Mouse (Mus musculus): ENCODE data around the gene Cyp3a13.
"Not testable (repeated sequence)": the region's sequence is repeated elsewhere in the genome, so short reads cannot be mapped to it uniquely, and the experiment has no call there.

Gene Cyp3a13

GRCm38 (mm10) chr5:137921532-137921931 lies at the start of gene Cyp3a13:
Cyp3a13 (minus strand) TSS chr5:137921619.
- in situ Hi-C loops (cut with MboI; ENCODE audit: low pct_unique_long_range_greater_than_20kb in 1 of 2, low sequenced_read_pairs in 2 of 2, unreplicated experiment in 1 of 2) = no loop called here

GRCm38 (mm10) chr5:137966492-137966891 lies 45.1 kb upstream of the Cyp3a13 start:
- in situ Hi-C loops (cut with MboI; ENCODE audit: low pct_unique_long_range_greater_than_20kb in 1 of 2, low sequenced_read_pairs in 2 of 2, unreplicated experiment in 1 of 2) = no loop called here

- in situ Hi-C loops (cut with MboI; ENCODE audit: low pct_unique_long_range_greater_than_20kb in 1 of 2, low sequenced_read_pairs in 2 of 2, unreplicated experiment in 1 of 2) = no loop called here
Measured at GRCm38 (mm10) chr5:137962945-137963344, 41.5 kb upstream of the Cyp3a13 start, which contains the start of gene Gjc3. Gjc3 (minus strand) TSS chr5:137963098.

GRCm38 (mm10) chr5:137956404-137956803 lies 35.0 kb upstream of the Cyp3a13 start:
- in situ Hi-C loops (cut with MboI; ENCODE audit: low pct_unique_long_range_greater_than_20kb in 1 of 2, low sequenced_read_pairs in 2 of 2, unreplicated experiment in 1 of 2) = loop anchor here in 1 of 2 experiments (5.0 kb wide), 1 partner anchor 64 kb away; no protein-coding TSS in a partner anchor

DNA sequence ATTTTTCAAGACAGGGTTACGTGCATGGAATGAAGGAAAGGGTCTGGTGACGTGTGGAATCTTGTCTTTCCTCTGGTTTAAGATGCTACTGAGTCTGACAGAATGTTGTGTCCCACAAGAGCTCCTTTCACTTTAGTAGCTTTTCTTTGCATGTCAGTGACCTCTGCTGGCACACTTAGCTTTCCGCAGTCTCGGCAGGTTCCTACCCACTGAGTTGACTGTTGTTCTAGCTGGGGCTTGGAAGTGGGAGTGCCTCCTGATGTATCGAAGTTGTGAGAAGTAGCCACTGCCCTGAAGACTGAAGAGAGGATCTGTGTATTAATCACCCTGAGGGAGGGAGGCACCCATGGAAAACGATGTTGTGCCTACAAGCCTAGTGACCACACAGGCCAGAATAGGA lies 29.8 kb upstream of the Cyp3a13 start:
- in situ Hi-C loops (cut with MboI; ENCODE audit: low pct_unique_long_range_greater_than_20kb in 1 of 2, low sequenced_read_pairs in 2 of 2, unreplicated experiment in 1 of 2) = no loop called here

- in situ Hi-C loops (cut with MboI; ENCODE audit: low pct_unique_long_range_greater_than_20kb in 1 of 2, low sequenced_read_pairs in 2 of 2, unreplicated experiment in 1 of 2) = no loop called here
Measured at GRCm38 (mm10) chr5:137947303-137947702, 25.9 kb upstream of the Cyp3a13 start.

DNA sequence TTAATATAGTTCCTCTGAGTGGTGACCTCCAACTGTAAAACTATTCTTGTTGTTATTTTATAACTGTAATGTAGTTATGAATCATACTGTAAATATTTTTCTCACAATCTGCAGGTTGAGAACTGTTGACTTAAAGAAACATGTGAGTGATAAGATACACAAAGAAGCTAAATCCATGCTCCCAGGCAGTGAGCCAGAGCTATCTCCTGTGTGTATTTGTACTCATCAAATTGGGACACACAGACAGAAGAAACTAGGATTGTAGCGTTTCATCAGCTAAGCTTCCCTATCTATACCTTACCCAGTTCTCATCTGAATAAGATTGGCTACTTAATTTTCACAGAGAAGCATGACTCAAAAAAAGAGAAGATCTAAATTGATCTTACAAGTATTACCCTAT lies 21.7 kb upstream of the Cyp3a13 start:
- in situ Hi-C loops (cut with MboI; ENCODE audit: low pct_unique_long_range_greater_than_20kb in 1 of 2, low sequenced_read_pairs in 2 of 2, unreplicated experiment in 1 of 2) = no loop called here

GRCm38 (mm10) chr5:137940948-137941347 lies 19.5 kb upstream of the Cyp3a13 start:
- in situ Hi-C loops (cut with MboI; ENCODE audit: low pct_unique_long_range_greater_than_20kb in 1 of 2, low sequenced_read_pairs in 2 of 2, unreplicated experiment in 1 of 2) = no loop called here

- in situ Hi-C loops (cut with MboI; ENCODE audit: low pct_unique_long_range_greater_than_20kb in 1 of 2, low sequenced_read_pairs in 2 of 2, unreplicated experiment in 1 of 2) = no loop called here
Measured at GRCm38 (mm10) chr5:137937238-137937637, 15.8 kb upstream of the Cyp3a13 start.

DNA sequence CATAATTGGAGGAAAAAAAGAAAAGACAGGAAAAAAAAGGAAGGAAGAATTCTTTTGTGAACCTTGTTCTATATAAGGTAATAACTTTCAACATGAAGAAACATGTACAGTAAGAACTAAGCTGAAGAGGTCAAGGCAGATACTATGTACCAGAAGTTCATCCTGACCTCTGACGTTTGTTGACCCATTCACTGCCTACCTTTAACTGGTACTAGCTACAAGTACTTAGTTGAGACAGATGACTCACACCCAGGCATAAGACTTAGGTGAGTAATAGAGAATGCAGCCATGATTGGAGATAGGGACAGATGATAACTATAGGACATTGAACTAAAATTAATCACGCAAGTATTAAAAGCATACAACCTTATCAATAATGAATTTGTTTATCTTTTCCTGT lies 15.1 kb upstream of the Cyp3a13 start:
- in situ Hi-C loops (cut with MboI; ENCODE audit: low pct_unique_long_range_greater_than_20kb in 1 of 2, low sequenced_read_pairs in 2 of 2, unreplicated experiment in 1 of 2) = no loop called here

DNA sequence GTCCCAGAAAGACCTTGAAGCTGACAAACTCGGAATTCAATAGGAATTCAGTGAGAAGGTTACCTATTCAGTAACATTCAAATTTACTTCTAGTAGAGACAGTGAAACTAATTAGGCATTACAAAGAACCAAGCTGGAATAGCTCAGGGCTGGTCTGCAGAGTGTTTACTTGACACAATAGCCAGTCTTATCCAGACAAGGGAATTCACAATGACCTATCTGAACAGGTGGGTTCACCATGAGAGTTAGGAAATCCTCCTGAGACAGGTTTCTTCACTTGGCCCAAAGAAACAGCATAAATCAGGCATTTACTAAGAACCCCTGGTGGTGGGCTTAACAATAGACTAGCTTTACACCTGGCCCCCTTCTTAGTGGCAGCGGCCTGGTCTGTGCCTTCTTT lies 12.5 kb upstream of the Cyp3a13 start:
- in situ Hi-C loops (cut with MboI; ENCODE audit: low pct_unique_long_range_greater_than_20kb in 1 of 2, low sequenced_read_pairs in 2 of 2, unreplicated experiment in 1 of 2) = not testable (repeated sequence)

DNA sequence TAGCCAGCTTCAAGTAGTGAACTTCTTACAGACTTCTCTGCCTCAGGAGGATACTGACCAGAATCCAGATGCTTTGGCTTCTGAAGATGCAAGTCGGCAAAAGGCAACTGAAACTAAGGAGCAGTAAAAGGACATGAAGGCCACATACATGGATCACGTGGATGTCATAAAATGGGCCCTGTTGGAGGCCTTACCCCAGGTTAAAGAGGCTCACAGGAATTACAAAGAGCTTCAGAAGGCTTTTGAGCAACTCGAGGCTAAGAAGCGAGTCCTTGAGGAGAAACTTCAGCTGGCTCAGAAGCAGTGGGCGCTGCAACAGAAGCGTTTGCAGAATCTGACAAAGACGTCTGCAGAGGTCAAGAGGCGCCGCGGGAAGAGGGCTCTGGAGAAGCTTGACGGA lies 7.0 kb upstream of the Cyp3a13 start:
- in situ Hi-C loops (cut with MboI; ENCODE audit: low pct_unique_long_range_greater_than_20kb in 1 of 2, low sequenced_read_pairs in 2 of 2, unreplicated experiment in 1 of 2) = no loop called here

DNA sequence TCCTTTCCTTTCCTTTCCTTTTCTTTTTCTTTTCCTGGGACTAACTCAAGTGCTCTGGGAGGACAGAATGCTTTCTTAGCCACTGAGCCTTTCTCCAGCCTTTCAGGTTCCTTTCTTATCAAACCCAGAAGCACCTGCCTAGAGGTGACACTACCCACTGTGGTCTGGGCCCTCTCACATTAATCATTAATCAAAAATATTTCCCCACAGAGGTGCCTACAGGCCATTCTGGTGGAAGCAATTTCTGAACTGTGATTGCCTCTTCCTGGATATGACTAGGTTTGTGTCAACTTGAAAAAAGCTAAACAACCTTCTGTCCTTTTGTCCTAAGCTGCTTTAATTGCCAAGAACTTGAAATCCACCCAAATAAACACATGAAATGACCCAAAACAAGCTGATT lies 752 bp upstream of the Cyp3a13 start:
- in situ Hi-C loops (cut with MboI; ENCODE audit: low pct_unique_long_range_greater_than_20kb in 1 of 2, low sequenced_read_pairs in 2 of 2, unreplicated experiment in 1 of 2) = no loop called here

GRCm38 (mm10) chr5:137915550-137915949 lies 5.9 kb downstream of the Cyp3a13 start:
- in situ Hi-C loops (cut with MboI; ENCODE audit: low pct_unique_long_range_greater_than_20kb in 1 of 2, low sequenced_read_pairs in 2 of 2, unreplicated experiment in 1 of 2) = no loop called here

- in situ Hi-C loops (cut with MboI; ENCODE audit: low pct_unique_long_range_greater_than_20kb in 1 of 2, low sequenced_read_pairs in 2 of 2, unreplicated experiment in 1 of 2) = no loop called here
Measured at GRCm38 (mm10) chr5:137914508-137914907, 6.9 kb downstream of the Cyp3a13 start.

GRCm38 (mm10) chr5:137909564-137910262 lies 11.7 kb downstream of the Cyp3a13 start:
- in situ Hi-C loops (cut with MboI; ENCODE audit: low pct_unique_long_range_greater_than_20kb in 1 of 2, low sequenced_read_pairs in 2 of 2, unreplicated experiment in 1 of 2) = no loop called here

- in situ Hi-C loops (cut with MboI; ENCODE audit: low pct_unique_long_range_greater_than_20kb in 1 of 2, low sequenced_read_pairs in 2 of 2, unreplicated experiment in 1 of 2) = loop anchor here in 1 of 2 experiments (10.0 kb wide), 1 partner anchor 237 kb away; no protein-coding TSS in a partner anchor
Measured at GRCm38 (mm10) chr5:137897812-137898211, 23.6 kb downstream of the Cyp3a13 start.

DNA sequence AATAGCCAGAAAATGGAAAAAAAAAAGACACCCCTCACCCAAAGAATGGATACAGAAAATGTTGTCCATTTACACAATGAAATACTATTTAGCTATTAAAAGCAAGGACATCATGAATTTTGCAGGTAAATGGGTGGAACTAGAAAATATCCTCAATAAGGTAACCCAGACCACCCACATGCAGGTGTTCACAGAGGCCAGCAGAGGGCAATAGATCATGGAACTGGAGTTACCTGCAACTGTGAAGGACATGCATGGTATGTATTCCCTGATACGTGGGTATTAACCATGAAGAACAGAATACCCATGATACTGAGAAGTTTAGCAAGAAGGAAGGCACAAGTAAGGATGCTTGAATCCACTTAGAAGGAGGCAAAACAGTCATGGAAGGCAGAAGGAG lies 28.5 kb downstream of the Cyp3a13 start:
- in situ Hi-C loops (cut with MboI; ENCODE audit: low pct_unique_long_range_greater_than_20kb in 1 of 2, low sequenced_read_pairs in 2 of 2, unreplicated experiment in 1 of 2) = loop anchor here (5.0 to 10.0 kb wide), 3 partner anchors 64 to 242 kb away; no protein-coding TSS in a partner anchor

DNA sequence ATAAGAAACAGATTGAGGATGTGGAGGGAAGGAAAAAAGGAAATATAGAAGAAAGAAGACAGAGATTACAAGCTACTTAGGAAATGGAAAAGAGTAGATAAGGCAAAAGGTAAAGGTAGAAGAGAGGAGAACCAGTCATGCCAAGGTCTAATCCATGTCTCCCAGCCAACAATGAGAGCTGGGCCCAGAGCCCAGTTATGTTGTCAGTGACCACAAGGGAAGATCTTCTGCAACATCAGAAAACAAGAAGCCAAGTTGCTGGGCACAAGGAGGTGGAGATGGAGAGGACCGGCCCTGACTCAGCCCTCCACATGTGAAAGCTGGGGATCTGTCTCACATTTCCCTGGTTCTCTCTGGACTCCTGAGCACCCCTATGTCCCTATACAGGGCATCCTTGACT lies 33.8 kb downstream of the Cyp3a13 start:
- in situ Hi-C loops (cut with MboI; ENCODE audit: low pct_unique_long_range_greater_than_20kb in 1 of 2, low sequenced_read_pairs in 2 of 2, unreplicated experiment in 1 of 2) = no loop called here

DNA sequence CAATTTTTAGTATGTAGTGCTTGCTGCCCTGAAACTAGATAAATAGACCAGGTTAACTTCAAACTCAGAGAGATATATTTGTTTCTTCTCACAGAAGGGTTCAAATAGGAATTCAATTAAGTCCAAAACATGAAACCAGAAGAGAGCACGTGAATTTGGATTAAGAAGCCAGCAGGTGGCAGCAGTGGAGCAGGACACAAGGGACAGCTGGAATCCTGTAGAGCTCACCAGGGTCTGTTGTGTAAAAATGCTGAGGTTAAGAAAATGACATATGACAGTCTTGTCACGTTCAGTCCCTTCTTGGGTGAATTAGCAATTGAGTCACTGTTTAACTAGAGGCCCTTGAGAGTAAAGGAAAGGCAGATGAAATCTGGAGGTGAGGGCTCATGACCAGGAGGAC lies 35.5 kb downstream of the Cyp3a13 start:
- in situ Hi-C loops (cut with MboI; ENCODE audit: low pct_unique_long_range_greater_than_20kb in 1 of 2, low sequenced_read_pairs in 2 of 2, unreplicated experiment in 1 of 2) = no loop called here

Data from mouse embryonic stem cell (cell line).